Mouse (Mus musculus) right cerebral cortex, postnatal 25 days (tissue): ENCODE measurements around the gene Ubald2.
"Not testable (repeated sequence)": the region's sequence is repeated elsewhere in the genome, so short reads cannot be mapped to it uniquely, and the experiment has no call there.

ENCODE experiments used
- DNase-seq: peaks from one replicate; pipeline ENCODE4 v3.0.0; 2022

Gene Ubald2

GRCm38 (mm10) chr11:116416196-116416943 is 17.5 kb upstream of the Ubald2 start:
- DNase-seq = no peak

DNA sequence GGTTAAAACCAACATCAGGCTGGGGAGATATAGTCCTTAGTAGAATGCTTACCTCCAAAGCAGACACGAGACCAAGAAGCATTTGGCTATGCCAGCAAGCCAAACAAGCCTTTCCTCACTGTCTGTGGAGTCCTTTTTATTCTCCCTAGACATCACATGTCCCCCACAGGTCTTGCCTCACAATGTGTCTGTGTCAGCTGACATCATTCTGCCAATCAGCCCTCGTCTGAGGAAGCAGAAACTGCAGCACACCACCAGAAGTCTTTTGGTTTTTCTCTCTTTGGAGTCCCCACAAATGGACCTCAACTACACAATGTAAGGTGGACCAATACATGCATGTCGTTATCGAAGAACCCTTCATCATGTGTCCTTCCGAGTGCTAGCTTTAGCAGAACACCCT is 16.8 kb upstream of the Ubald2 start:
- DNase-seq = no peak

DNA sequence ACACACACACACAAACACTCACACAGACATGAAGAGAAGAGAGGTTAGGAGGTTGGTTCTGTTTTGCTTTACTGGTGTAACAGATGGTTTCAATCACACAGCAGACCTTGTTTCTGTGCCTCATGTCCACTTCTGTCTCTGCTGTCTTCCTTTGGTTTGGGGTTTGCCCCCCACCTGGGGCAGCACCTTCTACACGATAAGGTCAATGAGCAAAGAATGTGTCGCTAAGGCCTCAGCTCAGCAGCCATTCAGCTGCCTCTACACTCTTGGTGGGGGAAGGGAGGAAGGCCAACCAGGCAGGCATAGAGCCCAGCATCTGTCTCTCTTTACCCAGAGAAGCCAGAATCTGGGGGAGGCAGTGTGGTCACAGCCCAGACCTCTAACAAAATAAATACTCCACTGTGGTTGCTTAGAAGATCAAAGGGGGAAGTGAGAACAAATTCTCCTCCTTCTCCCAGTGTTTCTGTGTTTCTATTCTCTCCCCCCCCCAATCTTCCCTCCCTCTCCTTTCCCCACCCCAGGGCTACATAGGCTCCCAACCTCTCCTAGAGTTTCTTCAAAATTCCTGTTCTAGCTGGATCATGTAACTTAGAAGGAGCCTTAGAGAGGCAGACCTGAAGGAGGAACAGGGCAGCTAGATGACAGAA is 15.6 kb upstream of the Ubald2 start:
- no peak for DNase-seq

GRCm38 (mm10) chr11:116418841-116419462 is 14.9 kb upstream of the Ubald2 start:
- no peak for DNase-seq

DNA sequence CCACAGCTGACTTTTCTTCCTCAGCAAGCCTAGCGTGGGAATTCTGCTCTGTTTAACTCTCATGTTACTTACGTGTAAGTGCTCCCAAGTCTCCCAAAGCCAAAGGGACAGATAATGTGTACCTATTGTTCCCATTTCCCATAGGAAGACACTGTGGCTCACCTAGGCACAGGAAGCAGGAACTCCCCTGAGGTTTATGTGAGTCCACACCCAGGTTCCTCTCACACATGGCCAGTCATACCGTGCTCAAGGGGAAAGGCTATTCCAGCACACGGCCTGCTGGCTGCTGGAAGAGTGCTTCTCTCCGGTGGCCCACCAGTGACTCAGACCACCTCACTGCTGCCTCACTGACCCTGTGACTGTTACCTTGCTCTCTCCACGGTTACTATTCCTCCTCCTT is 12.8 kb upstream of the Ubald2 start:
- no peak for DNase-seq

- no peak for DNase-seq
Measured at GRCm38 (mm10) chr11:116422562-116422961, 11.3 kb upstream of the Ubald2 start.

DNA sequence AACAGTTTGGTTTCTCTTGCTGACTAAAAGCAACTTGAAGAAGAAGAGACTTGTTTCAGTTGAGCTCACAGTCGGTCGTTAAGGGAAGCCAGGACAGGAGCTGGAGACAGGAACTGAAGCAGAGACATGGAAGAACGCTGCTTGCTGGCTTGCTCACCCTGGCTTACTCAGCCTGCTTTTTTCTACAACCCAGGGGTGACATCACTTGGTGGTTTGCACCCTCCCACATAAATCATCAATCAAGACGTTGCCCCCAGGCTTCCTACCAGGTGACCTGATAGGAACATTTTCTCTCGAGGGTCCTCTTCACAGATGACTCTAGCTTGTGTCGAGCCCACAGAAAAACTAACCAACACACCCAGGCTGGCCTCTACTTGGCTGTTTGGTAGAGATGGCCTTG is 10.7 kb upstream of the Ubald2 start:
- DNase-seq = no peak

GRCm38 (mm10) chr11:116423782-116424620 is 9.9 kb upstream of the Ubald2 start:
- no peak for DNase-seq

- no peak for DNase-seq
Measured at GRCm38 (mm10) chr11:116424621-116425407, 9.1 kb upstream of the Ubald2 start.

- DNase-seq = not testable (repeated sequence)
Measured at GRCm38 (mm10) chr11:116426328-116426727, 7.6 kb upstream of the Ubald2 start.

DNA sequence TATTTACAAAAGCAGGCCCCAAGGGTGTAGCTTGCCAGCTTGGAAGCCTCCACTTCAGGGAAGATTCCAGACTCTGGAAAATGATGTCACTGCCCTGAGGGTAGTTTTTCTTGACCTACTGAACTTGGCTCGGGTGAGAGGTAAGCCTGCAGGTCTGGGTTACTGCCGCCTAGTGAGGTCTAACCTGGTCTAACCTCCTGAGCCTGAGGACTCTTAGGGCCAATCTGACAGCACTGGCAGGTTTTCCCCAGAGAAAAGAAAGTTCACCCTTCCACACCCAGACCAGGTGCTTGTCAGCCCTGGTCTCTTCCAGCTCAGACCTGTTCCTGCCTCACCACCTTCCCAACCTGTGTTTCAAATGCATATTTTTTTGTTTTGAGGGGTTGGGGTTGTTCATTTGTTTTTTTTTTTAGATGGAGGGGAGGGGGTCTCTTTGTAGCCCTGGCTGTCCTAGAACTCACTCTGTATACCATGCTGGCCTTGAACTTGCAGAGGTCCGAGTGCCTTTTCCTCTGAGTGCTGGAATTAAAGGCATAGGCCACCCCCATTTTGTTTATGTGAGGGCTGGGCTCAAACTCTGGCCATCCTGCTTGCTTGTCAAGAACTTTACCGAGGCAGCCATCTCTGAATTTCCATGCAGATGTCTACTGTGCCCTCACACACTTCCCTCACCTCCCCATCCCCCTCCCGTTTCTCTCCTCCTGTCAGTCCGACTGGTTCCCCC is 6.9 kb upstream of the Ubald2 start:
- DNase-seq = no peak

DNA sequence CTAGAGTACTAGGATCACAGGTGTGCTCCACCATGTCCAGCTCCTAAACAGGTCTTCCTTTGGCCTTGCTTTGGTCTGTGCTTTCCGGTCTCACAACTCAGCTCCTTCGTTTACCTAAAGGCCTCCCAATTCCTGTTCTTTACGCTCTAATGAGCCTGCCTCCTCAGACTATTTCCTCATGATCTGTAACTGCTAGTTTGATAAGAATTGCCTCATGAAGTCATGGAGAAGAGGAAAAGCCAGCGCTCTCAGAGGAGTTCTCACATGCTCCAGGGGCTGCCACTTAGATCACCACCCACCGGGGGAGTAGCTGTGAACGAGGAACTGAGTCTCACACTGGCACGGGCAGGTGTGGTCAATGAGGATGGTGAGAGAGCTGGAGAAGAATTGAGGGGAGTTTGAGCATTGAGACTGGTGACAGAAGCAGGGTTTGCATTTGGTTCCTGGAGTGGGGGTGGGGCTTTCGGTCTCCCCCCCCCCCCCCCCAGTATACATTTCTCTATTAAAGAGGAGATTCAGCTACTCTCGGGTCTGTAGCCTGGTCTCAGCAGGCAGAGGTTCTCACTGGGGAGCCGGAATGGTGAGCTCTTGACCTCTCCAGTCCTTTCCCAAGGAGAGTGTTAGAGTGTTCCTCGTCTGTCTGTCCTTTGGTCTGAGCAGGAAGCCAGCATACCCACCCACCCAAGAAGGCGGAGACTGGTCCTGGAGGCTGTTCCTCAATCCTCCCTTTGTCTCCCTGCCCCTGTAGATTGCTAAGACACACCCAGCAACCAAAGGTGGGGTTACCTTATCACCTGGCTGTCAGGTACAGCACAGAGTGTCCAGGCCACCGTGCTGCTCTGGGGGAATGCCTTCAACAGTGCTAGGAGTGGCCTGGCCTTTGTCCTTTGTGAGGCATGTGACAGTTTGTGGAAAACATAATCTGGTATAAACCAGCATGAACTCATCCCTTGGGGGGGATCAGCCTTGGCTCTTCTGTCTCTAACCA is 4.7 kb upstream of the Ubald2 start:
- DNase-seq = no peak

- DNase-seq = no peak
Measured at GRCm38 (mm10) chr11:116429862-116430613, 3.9 kb upstream of the Ubald2 start.

DNA sequence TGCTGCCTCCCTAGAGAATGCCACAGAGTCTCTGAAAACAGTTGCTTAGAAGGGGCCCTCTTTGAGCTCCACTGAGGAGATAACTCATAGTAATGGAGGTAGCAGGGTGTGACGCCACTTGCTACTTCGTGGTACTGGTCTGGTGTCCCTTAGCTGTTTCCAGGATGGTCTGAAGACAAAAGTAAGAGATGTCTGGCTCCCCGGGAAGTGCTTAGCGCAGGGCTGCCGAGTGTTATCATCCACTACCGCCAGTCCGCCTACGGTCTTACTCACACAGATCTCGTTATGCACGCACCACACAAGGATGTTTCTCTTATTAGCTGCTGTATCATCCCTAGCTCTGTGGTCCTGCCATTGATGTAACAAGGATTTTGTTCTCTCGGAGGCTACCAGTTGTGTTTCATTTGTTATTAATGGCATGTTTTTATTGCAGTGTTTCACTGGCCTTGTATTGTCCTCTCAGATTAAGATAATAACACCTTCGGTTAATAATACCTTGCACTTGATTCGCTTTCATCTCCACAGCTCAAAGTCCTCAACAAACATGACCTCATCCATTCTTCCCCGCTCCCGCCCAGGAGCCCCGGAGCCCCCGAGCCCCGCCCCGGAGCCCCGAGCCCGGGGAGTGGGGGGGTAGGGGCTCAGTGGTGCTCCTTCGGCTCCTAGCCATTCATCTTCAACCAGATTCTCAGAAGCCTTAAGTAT is 3.0 kb upstream of the Ubald2 start:
- DNase-seq = no peak

DNA sequence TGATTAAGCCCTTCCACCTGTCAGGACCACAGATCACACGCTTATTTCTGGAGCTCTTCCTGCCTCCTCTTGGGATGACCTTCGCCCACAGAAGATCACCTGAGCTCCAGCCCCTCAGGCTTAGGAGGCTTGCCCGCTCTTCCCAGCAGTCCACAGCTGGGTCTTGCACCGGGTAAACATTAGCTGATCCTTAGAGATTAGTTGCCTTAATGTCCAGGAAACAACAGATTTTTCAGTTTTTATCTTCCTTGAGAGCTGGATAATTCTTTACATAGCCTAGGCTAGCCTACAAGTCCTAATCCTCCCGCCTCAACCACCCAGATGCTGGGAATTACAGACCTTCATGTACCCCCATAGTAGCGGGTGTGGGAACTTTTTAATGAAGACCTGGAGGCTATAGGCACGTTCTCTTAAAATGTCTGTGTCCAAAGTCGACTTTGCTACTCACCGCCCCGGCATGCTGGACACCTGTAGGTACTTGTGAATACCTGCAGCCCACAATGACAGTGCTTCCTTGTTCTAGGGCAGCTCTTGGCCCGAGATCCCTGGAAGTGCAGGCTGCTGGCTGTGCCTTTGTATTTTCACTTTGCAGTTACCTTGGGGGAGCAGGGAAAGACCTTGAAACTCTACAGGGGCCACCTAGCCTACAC is 2.3 kb upstream of the Ubald2 start:
- no peak for DNase-seq

DNA sequence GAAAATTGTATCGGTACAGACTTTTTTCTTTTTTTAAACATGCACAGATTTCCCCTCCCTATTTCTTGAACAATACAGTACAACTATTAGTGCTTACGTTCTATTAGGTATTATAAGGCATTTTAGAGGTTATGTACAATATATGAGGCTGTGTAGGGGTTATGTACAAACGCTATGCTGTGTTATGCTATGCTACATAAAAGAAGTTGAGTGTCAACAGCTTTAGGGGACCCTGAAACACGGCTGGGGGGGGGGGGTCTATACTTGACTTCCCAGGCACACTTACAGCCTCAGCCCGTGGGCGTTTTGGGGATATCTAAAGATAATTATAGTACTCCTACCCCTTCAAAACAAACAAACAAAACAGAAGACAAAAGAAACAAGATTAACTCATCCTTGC is 1.8 kb upstream of the Ubald2 start:
- DNase-seq = no peak

DNA sequence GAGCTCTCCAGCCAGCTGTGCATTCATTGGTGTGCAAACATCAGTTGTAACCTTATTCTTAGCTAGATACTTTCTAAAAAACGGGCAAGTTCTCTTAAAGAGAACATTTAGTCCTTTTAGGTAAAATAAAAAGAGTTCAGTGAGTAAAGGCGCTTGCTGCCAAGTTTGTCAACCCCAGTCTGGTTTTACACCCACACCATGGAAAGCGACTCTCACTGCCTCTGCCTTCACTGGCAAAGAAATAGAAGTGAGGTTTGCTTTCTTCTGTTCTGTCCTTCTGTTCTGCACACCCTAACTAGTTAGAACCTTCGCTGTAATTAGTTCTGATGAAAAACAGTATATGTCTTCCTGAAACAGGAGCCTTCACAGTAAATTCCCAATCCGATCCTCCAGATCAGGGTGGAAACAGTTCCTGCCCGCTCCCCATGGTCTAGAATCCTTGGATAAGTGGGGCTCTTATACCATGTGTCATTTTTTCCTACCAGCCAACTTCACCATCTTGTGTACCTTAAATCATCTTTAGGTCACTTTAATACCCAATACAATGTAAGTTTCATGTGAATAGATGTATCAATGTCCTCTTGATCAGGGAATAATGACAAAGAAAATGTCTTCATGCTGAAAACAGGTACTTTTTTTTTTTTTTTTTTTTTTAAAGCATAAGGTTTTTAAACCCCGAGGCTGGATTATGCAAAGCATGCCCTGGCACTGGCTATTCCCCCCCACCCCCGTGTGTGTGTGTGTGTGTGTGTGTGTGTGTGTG is 1.1 kb upstream of the Ubald2 start:
- peak; percentile 49 for DNase-seq
